Mouse (Mus musculus) limb, embryonic 10.5 days (tissue): ENCODE results near the gene Otof. TPM values are rescaled to one million over a fixed set of nuclear protein-coding genes. Genes with fewer than 3 reads are reported as not detected.
A peak's percentile ranks its signal among the peaks of the same experiment; 100 is the strongest.

ENCODE experiments used
- DNase-seq: peaks from one replicate; pipeline ENCODE4 v3.0.0-alpha.2; 2017; ENCODE audit warnings: low spot score
- H3K27ac ChIP-seq: fragments of 300-500 bp; sonication (generic); 2 replicates; pipeline ENCODE4 v1.5.1; 2016; ENCODE audit warnings: mild to moderate bottlenecking
- H3K27me3 ChIP-seq: fragments of 300-500 bp; sonication (generic); 2 replicates; pipeline ENCODE4 v1.6.1; 2016; ENCODE audit warnings: low read depth, mild to moderate bottlenecking; ENCODE audit not compliant: poor library complexity, severe bottlenecking
- H3K36me3 ChIP-seq: fragments of 300-500 bp; sonication (generic); 2 replicates; pipeline ENCODE4 v1.6.1; 2016; ENCODE audit warnings: mild to moderate bottlenecking, moderate library complexity
- H3K4me1 ChIP-seq: fragments of 300-500 bp; sonication (generic); 2 replicates; pipeline ENCODE4 v1.6.1; 2016
- H3K4me3 ChIP-seq: fragments of 300-500 bp; sonication (generic); 2 replicates; pipeline ENCODE4 v1.5.1; 2016; ENCODE audit warnings: mild to moderate bottlenecking, moderate library complexity
- H3K9me3 ChIP-seq: fragments of 300-500 bp; sonication (generic); replicated peaks from 2 replicates; pipeline ENCODE4 v1.6.1; 2016; ENCODE audit warnings: mild to moderate bottlenecking
- WGBS: fragments of 180-500 bp; shearing (Covaris S2); methylation state at CpG from one replicate; pipeline ENCODE4 v1.1.7; 2016; 5-methylcytosine and 5-hydroxymethylcytosine counted together
- polyA plus RNA-seq: library from polyadenylated mRNA; unstranded; fragments of >200 nt; fragmentation: Nextera tagmentation; extraction: Ambion mirVana; gene quantifications from 2 replicates; pipeline ENCODE4 v1.2.1, GENCODE M21; 2016

Otof gene
- polyA plus RNA-seq, 1 experiment from 2014 or later: 0.10 TPM

DNA sequence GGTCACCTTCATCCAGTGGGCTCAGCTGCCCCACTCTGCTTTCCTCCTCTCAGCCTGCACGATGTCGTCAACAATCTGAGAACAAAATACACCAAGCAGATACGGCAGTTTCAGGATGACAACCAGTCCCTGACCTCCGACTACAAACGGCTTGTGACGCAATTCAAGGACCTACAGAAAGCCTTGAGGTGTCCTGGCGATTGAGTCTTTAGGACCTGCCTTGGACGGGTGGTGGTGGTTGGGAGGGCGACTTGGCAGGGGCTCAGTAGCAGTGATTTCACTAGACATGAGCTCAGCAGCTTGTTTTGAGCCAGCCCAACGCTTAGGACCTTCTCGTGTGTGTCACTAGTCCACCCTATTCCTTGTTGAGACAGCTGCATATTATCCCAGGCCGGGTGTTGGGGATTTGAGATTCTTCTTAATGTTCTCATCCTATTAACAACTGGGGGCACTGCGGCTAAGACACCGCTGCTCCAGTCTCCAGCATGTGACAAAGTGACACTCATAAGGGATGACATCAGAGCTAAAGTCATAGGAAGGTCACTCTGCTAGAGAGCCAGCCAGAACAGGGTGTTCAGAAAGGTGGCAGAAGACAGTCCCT lies 106.1 kb downstream of the Otof start:
- no peaks in the 10 kb centered on the region for H3K9me3 ChIP-seq
- peaks cover 4% of the 10 kb centered on the region; the same call in 1 of the 2 replicates for H3K4me1 ChIP-seq
- H3K4me3 ChIP-seq: no peak overlapping the region
- WGBS: 85% methylated on average over 14 of the region's 14 CpGs
- H3K27me3 ChIP-seq: no peaks in the 10 kb centered on the region
- H3K36me3 ChIP-seq: no peaks in the 10 kb centered on the region
- no peak for DNase-seq
- H3K27ac ChIP-seq: no peak overlapping the region

- no peaks in the 10 kb centered on the region for H3K27me3 ChIP-seq
- no peak overlapping the region for H3K27ac ChIP-seq
- H3K4me3 ChIP-seq: no peak overlapping the region
- H3K4me1 ChIP-seq: peaks cover 4% of the 10 kb centered on the region; the same call in 1 of the 2 replicates
- H3K36me3 ChIP-seq: no peaks in the 10 kb centered on the region
- DNase-seq: no peak
- 85% methylated on average over 7 of the region's 7 CpGs for WGBS
- no peaks in the 10 kb centered on the region for H3K9me3 ChIP-seq
Measured at GRCm38 (mm10) chr5:30355114-30355513, 106.6 kb downstream of the Otof start.

DNA sequence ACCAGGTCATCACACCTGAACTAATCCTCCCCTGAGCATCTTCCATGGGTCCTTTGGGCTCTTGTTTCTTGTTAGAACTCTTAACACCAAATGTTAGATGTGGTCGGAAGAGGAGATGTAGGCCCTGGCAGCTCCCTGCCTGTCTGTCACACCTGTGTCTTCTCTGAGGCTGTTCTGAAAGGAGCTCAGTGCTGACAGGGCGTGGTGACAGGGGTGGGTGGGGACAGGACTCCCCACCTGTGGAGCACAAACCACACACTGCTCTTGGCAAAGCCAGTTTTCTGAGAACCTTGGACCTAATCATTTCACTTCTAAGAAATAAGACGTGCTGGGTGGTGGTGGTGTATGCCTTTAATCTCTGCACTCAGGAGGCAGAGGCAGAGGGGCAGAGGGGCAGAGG lies 108.1 kb downstream of the Otof start:
- Histone ChIP-seq H3K4me1 (peaks cover 4% of the 10 kb centered on the region; the same call in 1 of the 2 replicates), H3K4me3 (no peak overlapping the region)
- WGBS: 69% methylated on average over 3 of the region's 3 CpGs

DNA sequence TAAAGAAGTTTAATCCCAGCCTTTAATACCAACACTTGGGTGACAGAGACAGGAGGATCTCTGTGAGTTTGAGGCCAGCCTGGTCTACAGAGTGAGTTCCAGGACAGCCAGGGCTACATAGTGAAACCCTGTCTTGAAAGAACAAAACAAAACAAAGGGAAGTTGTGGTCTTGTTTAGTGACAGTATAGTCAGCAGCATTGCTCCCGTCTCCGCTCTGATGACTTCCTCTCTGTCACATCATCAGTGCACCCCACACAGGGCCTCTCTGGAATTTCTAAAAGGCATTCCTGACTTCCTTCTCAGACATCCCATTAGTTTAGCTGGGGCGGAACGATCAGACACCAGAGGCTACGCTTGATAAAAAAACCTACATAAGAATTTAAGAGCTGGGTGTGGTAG lies 117.8 kb downstream of the Otof start:
- Histone ChIP-seq H3K27me3 (peaks cover 22% of the 10 kb centered on the region), H3K36me3 (no peaks in the 10 kb centered on the region), H3K27ac (no peak overlapping the region), H3K9me3 (no peaks in the 10 kb centered on the region), H3K4me1 (peaks cover 11% of the 10 kb centered on the region), H3K4me3 (no peak overlapping the region)
- WGBS: 77% methylated on average over 5 of the region's 5 CpGs
- DNase-seq: no peak

More for the DNA sequence above, 108.1 kb downstream of the Otof start:
- Histone ChIP-seq H3K27me3 (no peaks in the 10 kb centered on the region), H3K9me3 (no peaks in the 10 kb centered on the region), H3K27ac (no peak overlapping the region), H3K36me3 (no peaks in the 10 kb centered on the region)
- no peak for DNase-seq

- no peaks in the 10 kb centered on the region for H3K36me3 ChIP-seq
- no peak overlapping the region for H3K27ac ChIP-seq
- peak; percentile 82 for DNase-seq
- 2% methylated on average over 9 of the region's 9 CpGs for WGBS
- peak overlapping the region; percentile 42 for H3K4me3 ChIP-seq
- peaks cover 11% of the 10 kb centered on the region for H3K4me1 ChIP-seq
- no peaks in the 10 kb centered on the region for H3K9me3 ChIP-seq
- H3K27me3 ChIP-seq: peaks cover 22% of the 10 kb centered on the region
Measured at GRCm38 (mm10) chr5:30343107-30343506, 118.6 kb downstream of the Otof start.

- H3K27ac ChIP-seq: no peak overlapping the region
- peaks cover 22% of the 10 kb centered on the region for H3K27me3 ChIP-seq
- DNase-seq: peak; percentile 36
- no peaks in the 10 kb centered on the region for H3K9me3 ChIP-seq
- no peaks in the 10 kb centered on the region for H3K36me3 ChIP-seq
- H3K4me1 ChIP-seq: peaks cover 11% of the 10 kb centered on the region
- 9% methylated on average over 17 of the region's 17 CpGs for WGBS
- peak overlapping the region; percentile 42 for H3K4me3 ChIP-seq
Measured at GRCm38 (mm10) chr5:30342601-30343015, 119.1 kb downstream of the Otof start.

DNA sequence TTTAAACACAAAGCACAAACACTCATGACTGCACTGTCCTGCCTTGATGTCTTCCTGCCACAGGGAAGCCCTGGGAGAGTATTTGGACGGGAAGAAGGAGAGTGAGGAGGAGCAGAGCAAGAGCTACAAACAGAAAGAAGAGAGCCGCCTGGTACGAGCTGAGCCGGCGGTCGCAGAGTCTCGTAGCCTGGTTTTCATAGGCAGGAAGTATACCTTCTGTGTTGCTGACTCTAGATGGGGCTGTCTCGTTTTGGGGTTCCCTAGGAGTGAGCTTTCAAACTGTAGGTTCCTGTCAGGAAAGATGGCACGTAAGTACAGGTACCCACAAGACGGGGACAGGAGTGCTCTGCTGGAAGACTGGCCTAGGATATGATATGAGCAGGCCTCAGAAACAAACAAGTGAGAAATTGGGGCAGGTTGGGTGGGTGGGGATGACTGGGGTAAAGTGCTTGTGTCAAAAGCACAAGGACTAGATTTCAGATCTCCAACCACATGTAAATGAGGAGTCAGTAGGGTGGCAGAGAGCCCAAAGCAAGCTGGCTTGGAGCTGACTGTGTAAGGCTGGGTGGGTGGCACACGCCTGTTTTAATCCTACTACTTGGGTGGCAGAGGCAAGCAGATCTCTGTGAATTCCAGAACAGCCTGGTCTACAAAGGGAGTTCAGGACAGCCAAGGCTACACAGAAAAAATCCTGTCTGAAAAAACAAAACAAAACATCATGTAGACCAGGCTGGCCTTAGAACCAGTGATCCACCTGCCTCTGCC lies 119.9 kb downstream of the Otof start:
- no peak overlapping the region for H3K27ac ChIP-seq
- no peak for DNase-seq
- H3K4me3 ChIP-seq: no peak overlapping the region
- H3K36me3 ChIP-seq: no peaks in the 10 kb centered on the region
- peaks cover 22% of the 10 kb centered on the region for H3K27me3 ChIP-seq
- peaks cover 11% of the 10 kb centered on the region for H3K4me1 ChIP-seq
- H3K9me3 ChIP-seq: no peaks in the 10 kb centered on the region
- WGBS: 85% methylated on average over 11 of the region's 11 CpGs

DNA sequence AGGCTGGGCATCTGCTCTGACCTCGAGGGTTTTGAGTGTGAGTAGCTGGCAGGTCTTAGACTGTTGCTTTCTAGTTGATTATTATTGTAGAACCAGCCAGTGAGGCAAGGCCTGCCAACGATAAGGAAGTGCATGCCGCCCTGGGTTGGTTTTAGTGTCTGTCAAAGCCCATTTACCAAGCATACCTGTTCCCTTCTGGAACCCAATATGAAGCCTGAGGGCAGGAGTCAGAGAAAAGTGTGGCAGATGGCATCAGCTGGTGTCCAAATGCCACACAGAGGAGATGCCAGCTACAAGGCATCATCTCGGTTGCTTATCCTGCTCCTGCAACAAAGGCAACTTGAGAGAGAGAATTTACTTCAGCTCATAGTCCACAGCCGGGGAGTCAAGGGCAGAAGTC lies 120.9 kb downstream of the Otof start:
- Histone ChIP-seq H3K27ac (no peak overlapping the region), H3K27me3 (peaks cover 22% of the 10 kb centered on the region), H3K4me1 (peaks cover 11% of the 10 kb centered on the region), H3K9me3 (no peaks in the 10 kb centered on the region), H3K4me3 (no peak overlapping the region), H3K36me3 (no peaks in the 10 kb centered on the region)
- WGBS: 83% methylated on average over 5 of the region's 5 CpGs
- no peak for DNase-seq

Other genes with a start within 250 kb of the Otof start
- gene Selenoi, start 229.4 kb downstream of the Otof start, polyA plus RNA-seq: 19.4 TPM in 2 replicates
- 0.28 TPM in 1 of 2 replicates, not detected in the other for gene Drc1, start 180.5 kb downstream of the Otof start, polyA plus RNA-seq
- not detected in 2 replicates for gene 1700001C02Rik, start 4.1 kb upstream of the Otof start, polyA plus RNA-seq
- not detected in 2 replicates for gene Cib4, start 83.9 kb upstream of the Otof start, polyA plus RNA-seq
- gene Kcnk3, start 126.2 kb upstream of the Otof start, polyA plus RNA-seq: 0.36 and 0.69 TPM in 2 replicates
- gene Slc35f6, start 186.0 kb upstream of the Otof start, polyA plus RNA-seq: 20.9 and 22.3 TPM in 2 replicates
- gene Cenpa, start 204.8 kb upstream of the Otof start, polyA plus RNA-seq: 508 and 523 TPM in 2 replicates
- gene Dpysl5, start 249.6 kb upstream of the Otof start, polyA plus RNA-seq: 4.3 and 4.9 TPM in 2 replicates